Mouse (Mus musculus): ENCODE data around the gene Hid1. TPM values are rescaled to one million over a fixed set of nuclear protein-coding genes. Genes with fewer than 3 reads are reported as not detected.

Gene Hid1
- not detected in 2 replicates for polyA plus RNA-seq (2012; ENCODE audit: insufficient read depth, insufficient read length, low replicate concordance, missing spikeins)

GRCm38 (mm10) chr11:115367395-115367944 lies at the start of gene Hid1:
Gene Hid1, minus strand, starts transcription at chr11:115367756.
- TF ChIP-seq CTCF (IDR thresholded peaks at IDR 0.05; ENCODE audit: insufficient read depth, low read depth, low read length) = no peak
- TF ChIP-seq POLR2A (IDR thresholded peaks at IDR 0.05; ENCODE audit: insufficient read depth, low read depth, low read length) = peak; percentile 96
- peaks cover 24% of the 10 kb centered on the region for H3K4me1 ChIP-seq (ENCODE audit: control insufficient read depth, insufficient read depth, low read length)
- peak within 1 kb of the TSS; percentile 88 for H3K4me3 ChIP-seq (ENCODE audit: insufficient read depth, low read depth, low read length)
- H3K27ac ChIP-seq (ENCODE audit: insufficient read depth, low read depth, low read length) = peak within 1 kb of the TSS; percentile 84
- 1% methylated on average over 39 of the region's 39 CpGs for WGBS

GRCm38 (mm10) chr11:115409556-115409955 lies 42.0 kb upstream of the Hid1 start:
- WGBS = 41% methylated on average over 7 of the region's 7 CpGs
- Histone ChIP-seq H3K4me3 (ENCODE audit: insufficient read depth, low read depth, low read length) (no peak overlapping the region), H3K27ac (ENCODE audit: insufficient read depth, low read depth, low read length) (no peak overlapping the region; the same call in 1 of the 2 replicates), H3K4me1 (ENCODE audit: control insufficient read depth, insufficient read depth, low read length) (peaks cover 11% of the 10 kb centered on the region)
- TF ChIP-seq POLR2A (IDR thresholded peaks at IDR 0.05; ENCODE audit: insufficient read depth, low read depth, low read length) (no peak), CTCF (IDR thresholded peaks at IDR 0.05; ENCODE audit: insufficient read depth, low read depth, low read length) (no peak)

GRCm38 (mm10) chr11:115408266-115408920 lies 40.8 kb upstream of the Hid1 start:
- WGBS = 74% methylated on average over 6 of the region's 6 CpGs
- H3K4me3 ChIP-seq (ENCODE audit: insufficient read depth, low read depth, low read length) = no peak overlapping the region
- 0 out of 2 replicates have a peak, but pooled peaks cover 9% of the 10 kb centered on the region for H3K4me1 ChIP-seq (ENCODE audit: control insufficient read depth, insufficient read depth, low read length)
- H3K27ac ChIP-seq (ENCODE audit: insufficient read depth, low read depth, low read length) = no peak overlapping the region; the same call in 1 of the 2 replicates
- TF ChIP-seq POLR2A (IDR thresholded peaks at IDR 0.05; ENCODE audit: insufficient read depth, low read depth, low read length) = no peak
- TF ChIP-seq CTCF (IDR thresholded peaks at IDR 0.05; ENCODE audit: insufficient read depth, low read depth, low read length) = no peak

- Histone ChIP-seq H3K4me1 (ENCODE audit: control insufficient read depth, insufficient read depth, low read length) (0 out of 2 replicates have a peak, but pooled peaks cover 7% of the 10 kb centered on the region), H3K4me3 (ENCODE audit: insufficient read depth, low read depth, low read length) (no peak overlapping the region), H3K27ac (ENCODE audit: insufficient read depth, low read depth, low read length) (no peak overlapping the region)
- WGBS = 83% methylated on average over 17 of the region's 17 CpGs
- TF ChIP-seq POLR2A (IDR thresholded peaks at IDR 0.05; ENCODE audit: insufficient read depth, low read depth, low read length) (no peak), CTCF (IDR thresholded peaks at IDR 0.05; ENCODE audit: insufficient read depth, low read depth, low read length) (no peak)
These were observed 39.4 kb upstream of the Hid1 start for GRCm38 (mm10) chr11:115406858-115407401.

- Histone ChIP-seq H3K4me1 (ENCODE audit: control insufficient read depth, insufficient read depth, low read length) (peaks cover 11% of the 10 kb centered on the region), H3K27ac (ENCODE audit: insufficient read depth, low read depth, low read length) (no peak overlapping the region), H3K4me3 (ENCODE audit: insufficient read depth, low read depth, low read length) (no peak overlapping the region)
- WGBS = 94% methylated on average over 6 of the region's 6 CpGs
- no peak for TF ChIP-seq CTCF (IDR thresholded peaks at IDR 0.05; ENCODE audit: insufficient read depth, low read depth, low read length)
- no peak for TF ChIP-seq POLR2A (IDR thresholded peaks at IDR 0.05; ENCODE audit: insufficient read depth, low read depth, low read length)
These were observed 38.2 kb upstream of the Hid1 start for GRCm38 (mm10) chr11:115405723-115406122.

GRCm38 (mm10) chr11:115403338-115404124 lies 36.0 kb upstream of the Hid1 start, which contains the start of gene Mrpl58:
Gene Mrpl58, plus strand, starts transcription at chr11:115403752.
- H3K27ac ChIP-seq (ENCODE audit: insufficient read depth, low read depth, low read length) = peak within 1 kb of the TSS; percentile 87
- WGBS = 3% methylated on average over 50 of the region's 50 CpGs

GRCm38 (mm10) chr11:115400630-115401391 lies 33.3 kb upstream of the Hid1 start:
- 39% methylated on average over 11 of the region's 11 CpGs for WGBS
- Histone ChIP-seq H3K27ac (ENCODE audit: insufficient read depth, low read depth, low read length) (peak overlapping the region; percentile 24), H3K4me3 (ENCODE audit: insufficient read depth, low read depth, low read length) (no peak overlapping the region), H3K4me1 (ENCODE audit: control insufficient read depth, insufficient read depth, low read length) (peaks cover 13% of the 10 kb centered on the region)
- TF ChIP-seq CTCF (IDR thresholded peaks at IDR 0.05; ENCODE audit: insufficient read depth, low read depth, low read length) = no peak
- TF ChIP-seq POLR2A (IDR thresholded peaks at IDR 0.05; ENCODE audit: insufficient read depth, low read depth, low read length) = no peak

More at GRCm38 (mm10) chr11:115403338-115404124, 36.0 kb upstream of the Hid1 start, which contains the start of gene Mrpl58:
- Histone ChIP-seq H3K4me3 (ENCODE audit: insufficient read depth, low read depth, low read length) (peak within 1 kb of the TSS; percentile 89), H3K4me1 (ENCODE audit: control insufficient read depth, insufficient read depth, low read length) (peaks cover 16% of the 10 kb centered on the region)
- TF ChIP-seq CTCF (IDR thresholded peaks at IDR 0.05; ENCODE audit: insufficient read depth, low read depth, low read length) = no peak
- peak; percentile 78; the same call in 1 of the 2 replicates for TF ChIP-seq POLR2A (IDR thresholded peaks at IDR 0.05; ENCODE audit: insufficient read depth, low read depth, low read length)

- Histone ChIP-seq H3K27ac (ENCODE audit: insufficient read depth, low read depth, low read length) (peak overlapping the region; percentile 34), H3K4me1 (ENCODE audit: control insufficient read depth, insufficient read depth, low read length) (peaks cover 9% of the 10 kb centered on the region), H3K4me3 (ENCODE audit: insufficient read depth, low read depth, low read length) (no peak overlapping the region)
- no peak for TF ChIP-seq CTCF (IDR thresholded peaks at IDR 0.05; ENCODE audit: insufficient read depth, low read depth, low read length)
- TF ChIP-seq POLR2A (IDR thresholded peaks at IDR 0.05; ENCODE audit: insufficient read depth, low read depth, low read length) = no peak
- WGBS = 49% methylated on average over 3 of the region's 3 CpGs
These were observed 32.6 kb upstream of the Hid1 start for GRCm38 (mm10) chr11:115400126-115400525.
